Mouse (Mus musculus): ENCODE data around the gene Smim24. TPM values are rescaled to one million over a fixed set of nuclear protein-coding genes. Genes with fewer than 3 reads are reported as not detected.

Gene Smim24
- polyA plus RNA-seq, 1 experiment from 2014 or later = 2.7 TPM

GRCm38 (mm10) chr10:81401205-81401520 is 8.3 kb downstream of the Smim24 start:
- Histone ChIP-seq H3K4me2 (replicated peaks; ENCODE audit: low read depth, low read length) (no peak overlapping the region), H3K9me3 (ENCODE audit: control insufficient read depth, low read length) (no peaks in the 10 kb centered on the region)

GRCm38 (mm10) chr10:81401521-81402226 is 8.8 kb downstream of the Smim24 start:
- peaks cover 26% of the 10 kb centered on the region for H3K4me1 ChIP-seq (replicated peaks; ENCODE audit: control insufficient read depth, insufficient read depth, low read length)
- H3K27me3 ChIP-seq (ENCODE audit: control insufficient read depth, insufficient read depth, low read length) = peaks cover 11% of the 10 kb centered on the region
- DNase-seq (ENCODE audit: low spot score) (peak; percentile 84), ATAC-seq (ENCODE audit: low FRiP score) (peak; percentile 87)
- peak overlapping the region; percentile 52; the same call in 1 of the 2 replicates for H3K9ac ChIP-seq (ENCODE audit: low read depth, low read length)
- no peaks in the 10 kb centered on the region for H3K9me3 ChIP-seq (ENCODE audit: control insufficient read depth, low read length)
- WGBS = 4% methylated on average over 18 of the region's 18 CpGs
- 0 out of 2 replicates have a peak overlapping the region, but pooled peaks have one; percentile 6 for H3K4me3 ChIP-seq (ENCODE audit: low read depth, low read length)
- no peaks in the 10 kb centered on the region for H3K36me3 ChIP-seq (ENCODE audit: control insufficient read depth, insufficient read depth, low read length)
- peak overlapping the region; percentile 27 for H3K4me2 ChIP-seq (replicated peaks; ENCODE audit: low read depth, low read length)
- H3K27ac ChIP-seq (ENCODE audit: low read depth, low read length) = peak overlapping the region; percentile 96

More at GRCm38 (mm10) chr10:81401205-81401520, 8.3 kb downstream of the Smim24 start:
- WGBS = 24% methylated on average over 10 of the region's 10 CpGs
- H3K4me3 ChIP-seq (ENCODE audit: low read depth, low read length) = no peak overlapping the region
- ATAC-seq (ENCODE audit: low FRiP score) (peak; percentile 18), DNase-seq (ENCODE audit: low spot score) (peak; percentile 64)
- H3K36me3 ChIP-seq (ENCODE audit: control insufficient read depth, insufficient read depth, low read length) = no peaks in the 10 kb centered on the region
- peaks cover 26% of the 10 kb centered on the region for H3K4me1 ChIP-seq (replicated peaks; ENCODE audit: control insufficient read depth, insufficient read depth, low read length)
- peaks cover 8% of the 10 kb centered on the region for H3K27me3 ChIP-seq (ENCODE audit: control insufficient read depth, insufficient read depth, low read length)
- H3K27ac ChIP-seq (ENCODE audit: low read depth, low read length) = peak overlapping the region; percentile 96
- H3K9ac ChIP-seq (ENCODE audit: low read depth, low read length) = peak overlapping the region; percentile 52; the same call in 1 of the 2 replicates

GRCm38 (mm10) chr10:81402227-81402765 is 9.4 kb downstream of the Smim24 start:
- Histone ChIP-seq H3K4me2 (replicated peaks; ENCODE audit: low read depth, low read length) (peak overlapping the region; percentile 27), H3K36me3 (ENCODE audit: control insufficient read depth, insufficient read depth, low read length) (no peaks in the 10 kb centered on the region), H3K27me3 (ENCODE audit: control insufficient read depth, insufficient read depth, low read length) (peaks cover 17% of the 10 kb centered on the region), H3K4me1 (replicated peaks; ENCODE audit: control insufficient read depth, insufficient read depth, low read length) (peaks cover 32% of the 10 kb centered on the region), H3K27ac (ENCODE audit: low read depth, low read length) (peak overlapping the region; percentile 96), H3K4me3 (ENCODE audit: low read depth, low read length) (0 out of 2 replicates have a peak overlapping the region, but pooled peaks have one; percentile 6), H3K9me3 (ENCODE audit: control insufficient read depth, low read length) (no peaks in the 10 kb centered on the region), H3K9ac (ENCODE audit: low read depth, low read length) (peak overlapping the region; percentile 52)
- ATAC-seq (ENCODE audit: low FRiP score) (peak; percentile 5), DNase-seq (ENCODE audit: low spot score) (no peak)
- 16% methylated on average over 7 of the region's 7 CpGs for WGBS

GRCm38 (mm10) chr10:81403511-81403910 is 10.7 kb downstream of the Smim24 start:
- H3K4me2 ChIP-seq (replicated peaks; ENCODE audit: low read depth, low read length) = peak overlapping the region; percentile 27; the same call in 1 of the 2 replicates
- 44% methylated on average over 10 of the region's 10 CpGs for WGBS
- no peaks in the 10 kb centered on the region for H3K9me3 ChIP-seq (ENCODE audit: control insufficient read depth, low read length)
- H3K27me3 ChIP-seq (ENCODE audit: control insufficient read depth, insufficient read depth, low read length) = peaks cover 23% of the 10 kb centered on the region
- H3K27ac ChIP-seq (ENCODE audit: low read depth, low read length) = peak overlapping the region; percentile 96
- H3K4me1 ChIP-seq (replicated peaks; ENCODE audit: control insufficient read depth, insufficient read depth, low read length) = peaks cover 41% of the 10 kb centered on the region
- DNase-seq (ENCODE audit: low spot score) (no peak), ATAC-seq (ENCODE audit: low FRiP score) (no peak)
- no peak overlapping the region for H3K4me3 ChIP-seq (ENCODE audit: low read depth, low read length)
- no peaks in the 10 kb centered on the region for H3K36me3 ChIP-seq (ENCODE audit: control insufficient read depth, insufficient read depth, low read length)
- peak overlapping the region; percentile 38 for H3K9ac ChIP-seq (ENCODE audit: low read depth, low read length)

- H3K4me2 ChIP-seq (replicated peaks; ENCODE audit: low read depth, low read length) = no peak overlapping the region
- H3K9ac ChIP-seq (ENCODE audit: low read depth, low read length) = no peak overlapping the region
- H3K36me3 ChIP-seq (ENCODE audit: control insufficient read depth, insufficient read depth, low read length) = no peaks in the 10 kb centered on the region
- H3K27ac ChIP-seq (ENCODE audit: low read depth, low read length) = 0 out of 2 replicates have a peak overlapping the region, but pooled peaks have one; percentile 36
- H3K4me3 ChIP-seq (ENCODE audit: low read depth, low read length) = no peak overlapping the region
- no peak for DNase-seq (ENCODE audit: low spot score)
- H3K4me1 ChIP-seq (replicated peaks; ENCODE audit: control insufficient read depth, insufficient read depth, low read length) = peaks cover 41% of the 10 kb centered on the region
- H3K9me3 ChIP-seq (ENCODE audit: control insufficient read depth, low read length) = no peaks in the 10 kb centered on the region
- WGBS = 12% methylated on average over 9 of the region's 9 CpGs
- peaks cover 24% of the 10 kb centered on the region for H3K27me3 ChIP-seq (ENCODE audit: control insufficient read depth, insufficient read depth, low read length)
- ATAC-seq (ENCODE audit: low FRiP score) = no peak
Observed at GRCm38 (mm10) chr10:81404082-81404481, 11.2 kb downstream of the Smim24 start.

- H3K27me3 ChIP-seq (ENCODE audit: control insufficient read depth, insufficient read depth, low read length) = peaks cover 24% of the 10 kb centered on the region
- H3K9ac ChIP-seq (ENCODE audit: low read depth, low read length) = no peak overlapping the region
- 56% methylated on average over 18 of the region's 18 CpGs for WGBS
- no peak for DNase-seq (ENCODE audit: low spot score)
- no peaks in the 10 kb centered on the region for H3K36me3 ChIP-seq (ENCODE audit: control insufficient read depth, insufficient read depth, low read length)
- no peak overlapping the region for H3K4me3 ChIP-seq (ENCODE audit: low read depth, low read length)
- ATAC-seq (ENCODE audit: low FRiP score) = no peak
- peaks cover 45% of the 10 kb centered on the region for H3K4me1 ChIP-seq (replicated peaks; ENCODE audit: control insufficient read depth, insufficient read depth, low read length)
- H3K27ac ChIP-seq (ENCODE audit: low read depth, low read length) = no peak overlapping the region
- no peaks in the 10 kb centered on the region for H3K9me3 ChIP-seq (ENCODE audit: control insufficient read depth, low read length)
- no peak overlapping the region for H3K4me2 ChIP-seq (replicated peaks; ENCODE audit: low read depth, low read length)
Observed at GRCm38 (mm10) chr10:81404720-81405119, 11.9 kb downstream of the Smim24 start.

- H3K36me3 ChIP-seq (ENCODE audit: control insufficient read depth, insufficient read depth, low read length) = no peaks in the 10 kb centered on the region
- peaks cover 41% of the 10 kb centered on the region for H3K4me1 ChIP-seq (replicated peaks; ENCODE audit: control insufficient read depth, insufficient read depth, low read length)
- H3K27ac ChIP-seq (ENCODE audit: low read depth, low read length) = no peak overlapping the region
- H3K9ac ChIP-seq (ENCODE audit: low read depth, low read length) = no peak overlapping the region
- ATAC-seq (ENCODE audit: low FRiP score) (no peak), DNase-seq (ENCODE audit: low spot score) (no peak)
- WGBS = 42% methylated on average over 13 of the region's 13 CpGs
- no peaks in the 10 kb centered on the region for H3K9me3 ChIP-seq (ENCODE audit: control insufficient read depth, low read length)
- no peak overlapping the region for H3K4me3 ChIP-seq (ENCODE audit: low read depth, low read length)
- peaks cover 22% of the 10 kb centered on the region for H3K27me3 ChIP-seq (ENCODE audit: control insufficient read depth, insufficient read depth, low read length)
- no peak overlapping the region for H3K4me2 ChIP-seq (replicated peaks; ENCODE audit: low read depth, low read length)
Observed at GRCm38 (mm10) chr10:81405588-81406201, 12.8 kb downstream of the Smim24 start.

- H3K27ac ChIP-seq (ENCODE audit: low read depth, low read length) = 0 out of 2 replicates have a peak overlapping the region, but pooled peaks have one; percentile 10
Observed at GRCm38 (mm10) chr10:81406504-81407440, 13.9 kb downstream of the Smim24 start.

More at GRCm38 (mm10) chr10:81406504-81407440, 13.9 kb downstream of the Smim24 start:
- ATAC-seq (ENCODE audit: low FRiP score) (no peak), DNase-seq (ENCODE audit: low spot score) (no peak)
- H3K36me3 ChIP-seq (ENCODE audit: control insufficient read depth, insufficient read depth, low read length) = no peaks in the 10 kb centered on the region
- peak overlapping the region; percentile 45 for H3K9ac ChIP-seq (ENCODE audit: low read depth, low read length)
- 22% methylated on average over 24 of the region's 24 CpGs for WGBS
- H3K9me3 ChIP-seq (ENCODE audit: control insufficient read depth, low read length) = no peaks in the 10 kb centered on the region
- peak overlapping the region; percentile 26 for H3K4me2 ChIP-seq (replicated peaks; ENCODE audit: low read depth, low read length)
- peaks cover 22% of the 10 kb centered on the region for H3K27me3 ChIP-seq (ENCODE audit: control insufficient read depth, insufficient read depth, low read length)
- H3K4me3 ChIP-seq (ENCODE audit: low read depth, low read length) = peak overlapping the region; percentile 23; the same call in 1 of the 2 replicates
- peaks cover 33% of the 10 kb centered on the region for H3K4me1 ChIP-seq (replicated peaks; ENCODE audit: control insufficient read depth, insufficient read depth, low read length)

Measured in hindbrain, embryonic 11.5 days (tissue).